Mouse (Mus musculus) ES-E14 (cell line): Measurements from ENCODE around the gene Gxylt2. TPM values are rescaled to one million over a fixed set of nuclear protein-coding genes. Genes with fewer than 3 reads are reported as not detected.

Experiments
- DNase-seq: peaks from one replicate; pipeline ENCODE4 v3.0.0-alpha.2; 2013; ENCODE audit warnings: low read depth, low spot score
- H3K27ac ChIP-seq: 2 replicates; pipeline ENCODE4 v1.5.1; 2012; ENCODE audit warnings: low read depth, mild to moderate bottlenecking, low read length, moderate library complexity, mixed read lengths; ENCODE audit not compliant: poor library complexity, insufficient read depth, severe bottlenecking
- H3K36me3 ChIP-seq: 2 replicates; pipeline ENCODE4 v1.6.1; 2012; ENCODE audit warnings: mild to moderate bottlenecking, low read length, moderate library complexity, mixed read lengths; ENCODE audit not compliant: control insufficient read depth, poor library complexity, insufficient read depth, severe bottlenecking
- H3K4me1 ChIP-seq, 2 experiments: fragments of 150-350 bp in 1 of 2; sonication (generic) in 1 of 2; 2 replicates each; pipeline ENCODE4 v1.6.1; 2012; ENCODE audit warnings: low read length in 2 of 2, mild to moderate bottlenecking in 1 of 2, mixed read lengths in 1 of 2; ENCODE audit not compliant: control insufficient read depth in 2 of 2, insufficient read depth in 2 of 2, poor library complexity in 1 of 2
- H3K4me3 ChIP-seq, 2 experiments: fragments of 150-350 bp in 1 of 2; sonication (generic) in 1 of 2; 2 replicates each; pipeline ENCODE4 v1.5.1; 2012; ENCODE audit warnings: low read length in 2 of 2, low read depth in 1 of 2, mild to moderate bottlenecking in 1 of 2, mixed read lengths in 1 of 2; ENCODE audit not compliant: insufficient read depth in 1 of 2, poor library complexity in 1 of 2, severe bottlenecking in 1 of 2
- H3K9ac ChIP-seq: 2 replicates; pipeline ENCODE4 v1.6.1; 2012; ENCODE audit warnings: low read depth, mild to moderate bottlenecking, low read length, mixed read lengths; ENCODE audit not compliant: poor library complexity, insufficient read depth, severe bottlenecking
- H3K9me3 ChIP-seq: fragments of 150-350 bp; sonication (generic); 2 replicates; pipeline ENCODE4 v1.6.1; 2012; ENCODE audit warnings: low read depth, mild to moderate bottlenecking, low read length; ENCODE audit not compliant: control insufficient read depth, insufficient read depth
- CHD2 ChIP-seq: IDR thresholded peaks from 2 replicates; pipeline ENCODE4 v1.6.1; 2014; ENCODE audit warnings: mild to moderate bottlenecking, low read depth, low read length, inconsistent platforms
- HCFC1 ChIP-seq: IDR thresholded peaks from 2 replicates; pipeline ENCODE4 v1.6.1; 2012; ENCODE audit warnings: low read length, inconsistent platforms, borderline replicate concordance; ENCODE audit not compliant: insufficient read depth
- MAFK ChIP-seq: IDR thresholded peaks from 2 replicates; pipeline ENCODE4 v1.6.1; 2014; ENCODE audit warnings: mild to moderate bottlenecking, low read depth, low read length, inconsistent platforms; ENCODE audit not compliant: insufficient read depth
- ZC3H11A ChIP-seq: IDR thresholded peaks from 2 replicates; pipeline ENCODE4 v1.6.1; 2012; ENCODE audit warnings: low read depth, mild to moderate bottlenecking, inconsistent platforms, low read length, borderline replicate concordance
- ZNF384 ChIP-seq: IDR thresholded peaks from 2 replicates; pipeline ENCODE4 v1.6.1; 2012; ENCODE audit warnings: low read depth, low read length, inconsistent platforms
- in situ Hi-C, 2 experiments: fragments of 600-800 bp; cut with MboI; formaldehyde crosslinking; loops; one replicate each; pipeline ENCODE4 v1.15.1; 2025; ENCODE audit warnings: low sequenced_read_pairs in 2 of 2, inconsistent platforms in 1 of 2; ENCODE audit not compliant: unreplicated experiment in 2 of 2
- total RNA-seq: library from RNA; depleted of rRNA; stranded (reverse); fragments of 300-350 nt; gene quantifications from 2 replicates; pipeline ENCODE4 v1.2.3, GENCODE M21; 2012

Gxylt2 gene
- total RNA-seq, 1 experiment, result 1.3 TPM

- Histone ChIP-seq H3K4me3 (no peak overlapping the region), H3K36me3 (no peaks in the 10 kb centered on the region), H3K9me3 (no peaks in the 10 kb centered on the region), H3K27ac (no peak overlapping the region), H3K9ac (no peak overlapping the region), H3K4me1 (no peaks in the 10 kb centered on the region)
- in situ Hi-C loops, result loop anchor here in 1 of 2 experiments (10.0 kb wide), 1 partner anchor 198 kb away; no protein-coding TSS in a partner anchor
- TF ChIP-seq CHD2 (no peak), ZC3H11A (no peak), HCFC1 (no peak), ZNF384 (no peak), MAFK (no peak)
- DNase-seq, result no peak
Measured at GRCm38 (mm10) chr6:100676461-100676860, 28.1 kb upstream of the Gxylt2 start.

- Histone ChIP-seq H3K27ac (no peak overlapping the region), H3K4me1 (no peaks in the 10 kb centered on the region), H3K9ac (no peak overlapping the region), H3K9me3 (no peaks in the 10 kb centered on the region), H3K4me3 (no peak overlapping the region), H3K36me3 (no peaks in the 10 kb centered on the region)
- TF ChIP-seq CHD2 (no peak), MAFK (no peak), HCFC1 (no peak), ZNF384 (no peak), ZC3H11A (no peak)
- in situ Hi-C loops, result loop anchor here in 1 of 2 experiments (10.0 kb wide), 1 partner anchor 196 kb away; no protein-coding TSS in a partner anchor
- DNase-seq, result no peak
Measured at GRCm38 (mm10) chr6:100678636-100679035, 25.9 kb upstream of the Gxylt2 start.

- Histone ChIP-seq H3K4me1 (no peaks in the 10 kb centered on the region), H3K36me3 (no peaks in the 10 kb centered on the region), H3K9ac (no peak overlapping the region), H3K27ac (no peak overlapping the region), H3K4me3 (no peak overlapping the region), H3K9me3 (no peaks in the 10 kb centered on the region)
- DNase-seq, result no peak
- in situ Hi-C loops, result no loop called here
- TF ChIP-seq ZNF384 (no peak), MAFK (no peak), HCFC1 (no peak), ZC3H11A (no peak), CHD2 (no peak)
Measured at GRCm38 (mm10) chr6:100686341-100686740, 18.2 kb upstream of the Gxylt2 start.

- Histone ChIP-seq H3K36me3 (no peaks in the 10 kb centered on the region), H3K9me3 (no peaks in the 10 kb centered on the region), H3K9ac (no peak overlapping the region), H3K4me3 (no peak overlapping the region), H3K27ac (no peak overlapping the region), H3K4me1 (no peaks in the 10 kb centered on the region)
- in situ Hi-C loops, result no loop called here
- no peak for DNase-seq
- TF ChIP-seq ZC3H11A (no peak), HCFC1 (no peak), CHD2 (no peak), ZNF384 (no peak), MAFK (no peak)
Measured at GRCm38 (mm10) chr6:100699986-100700385, 4.5 kb upstream of the Gxylt2 start.

GRCm38 (mm10) chr6:100700774-100701173 is 3.8 kb upstream of the Gxylt2 start:
- no peak overlapping the region for H3K27ac ChIP-seq
- no peaks in the 10 kb centered on the region for H3K4me1 ChIP-seq
- no peak overlapping the region for H3K9ac ChIP-seq
- no peak for DNase-seq
- TF ChIP-seq CHD2 (no peak), MAFK (no peak), ZNF384 (no peak), ZC3H11A (no peak), HCFC1 (no peak)
- no peak overlapping the region for H3K4me3 ChIP-seq
- no peaks in the 10 kb centered on the region for H3K36me3 ChIP-seq
- in situ Hi-C loops, result no loop called here
- no peaks in the 10 kb centered on the region for H3K9me3 ChIP-seq
